12 mouse cellular contexts compared by ENCODE assay signal in genomic region chr3:67479806-67480205, GRCm38 (mm10).
"Had no signal": no experiment of that assay in that cellular context is flagged by ENCODE, and none has a peak within 500 bp of the region (broad histone marks: within the 10 kb centered on the region; RNA-seq: fewer than 3 reads in every experiment).

No protein-coding gene starts in this region.

- DNase-seq: left cerebral cortex, postnatal 4 days; liver; liver, embryonic 13.5 days; liver, postnatal 0 days; lung, adult 18-20 months; lung, adult 2 months; lung, embryonic 14.5 days; lung, postnatal 10 days; lung, postnatal 14 days; lung, postnatal 36 days; lung, postnatal 4 days; midbrain, embryonic 14.5 days had no signal
